Comparison of ENCODE assay signal across 8 mouse cellular contexts in genomic region chr19:47327896-47328882, GRCm38 (mm10).
DNase-seq lines count a peak whose midpoint lies in the region; ATAC-seq and TF ChIP-seq lines count a peak whose summit lies in the region.

No protein-coding gene starts in this region.

- 0 out of 2 replicates have a peak overlapping the region, but pooled peaks have one; percentile 3 for H3K4me2 ChIP-seq in neural tube, embryonic 12.5 days (replicated peaks)

- 0 out of 2 replicates have a peak overlapping the region, but pooled peaks have one; percentile 4 for H3K27ac ChIP-seq in embryonic fibroblast, embryonic 13.5 days (ENCODE audit: insufficient read depth, low read length)
- peak overlapping the region; percentile 47; the same call in 1 of the 2 replicates for H3K27ac ChIP-seq in neural tube, embryonic 12.5 days

- peak; percentile 51 for TF ChIP-seq POLR2A in embryonic fibroblast, embryonic 13.5 days (IDR thresholded peaks at IDR 0.05; ENCODE audit: low read depth, low read length)

- H3K9me3 ChIP-seq in neural tube, embryonic 12.5 days = no peaks in the 10 kb centered on the region

- H3K4me1 ChIP-seq in embryonic fibroblast, embryonic 13.5 days (ENCODE audit: control insufficient read depth, insufficient read depth, low read length) = peaks cover 11% of the 10 kb centered on the region
- peaks cover 40% of the 10 kb centered on the region for H3K4me1 ChIP-seq in neural tube, embryonic 12.5 days

- intact Hi-C loops in heart, postnatal 36 days (cut with DNase I) = no loop called here

- H3K36me3 ChIP-seq in neural tube, embryonic 12.5 days = no peaks in the 10 kb centered on the region

- peak; percentile 50 for ATAC-seq in neural tube, embryonic 12.5 days (ENCODE audit: low FRiP score, low read depth)
- ATAC-seq in granulocyte monocyte progenitor cell, adult 5-6 weeks (replicated peaks; ENCODE audit: poor library complexity, severe bottlenecking) = no peak

- no peaks in the 10 kb centered on the region for H3K27me3 ChIP-seq in neural tube, embryonic 12.5 days (replicated peaks)

- WGBS in neural tube, embryonic 12.5 days = 21% methylated on average over 11 of the region's 11 CpGs

- peak; percentile 48 to 56 for DNase-seq in heart, adult 9 months (ENCODE audit: low spot score in 2 of 2)
- no peak for DNase-seq in heart, postnatal 36 days
- peak; percentile 38 for DNase-seq in kidney, postnatal 10 days
- DNase-seq in urinary bladder, postnatal 36 days (ENCODE audit: low spot score in 2 of 2) = no peak
- no peak for DNase-seq in liver

- H3K9ac ChIP-seq in neural tube, embryonic 12.5 days = peak overlapping the region; percentile 40

- TF ChIP-seq CTCF in embryonic fibroblast, embryonic 13.5 days (IDR thresholded peaks at IDR 0.05; ENCODE audit: borderline replicate concordance, insufficient read depth, low read length) = no peak

- H3K4me3 ChIP-seq in embryonic fibroblast, embryonic 13.5 days (ENCODE audit: insufficient read depth, low read length) = no peak overlapping the region
- no peak overlapping the region for H3K4me3 ChIP-seq in neural tube, embryonic 12.5 days

Comparison
In these comparisons a context has a peak if more than half of its experiments do, and no peak if none do; other contexts are left out.
1. DNase-seq: peak in heart, adult 9 months (2 of 2) and kidney, postnatal 10 days (single experiment); none in heart, postnatal 36 days (0 of 2), urinary bladder, postnatal 36 days (0 of 2) and liver (single experiment).